Mouse (Mus musculus) inflammation-experienced regulatory T-cells, adult 6 months (primary cell): ENCODE data around the gene Tenm3. TPM values are rescaled to one million over a fixed set of nuclear protein-coding genes. Genes with fewer than 3 reads are reported as not detected.

Experiments
- ATAC-seq: one replicate; pipeline ENCODE4 v1.8.0; 2017
- polyA plus RNA-seq, 3 experiments: library from polyadenylated mRNA; unstranded; fragments of 100-300 nt; shearing (Covaris generic); gene quantifications; one replicate each; pipeline ENCODE4 v1.2.1; 2017

The Tenm3 gene
- polyA plus RNA-seq, 3 experiments from 2014 or later, result not detected

- ATAC-seq, result no peak
Observed at GRCm38 (mm10) chr8:48572345-48572744, 271.4 kb downstream of the Tenm3 start.

DNA sequence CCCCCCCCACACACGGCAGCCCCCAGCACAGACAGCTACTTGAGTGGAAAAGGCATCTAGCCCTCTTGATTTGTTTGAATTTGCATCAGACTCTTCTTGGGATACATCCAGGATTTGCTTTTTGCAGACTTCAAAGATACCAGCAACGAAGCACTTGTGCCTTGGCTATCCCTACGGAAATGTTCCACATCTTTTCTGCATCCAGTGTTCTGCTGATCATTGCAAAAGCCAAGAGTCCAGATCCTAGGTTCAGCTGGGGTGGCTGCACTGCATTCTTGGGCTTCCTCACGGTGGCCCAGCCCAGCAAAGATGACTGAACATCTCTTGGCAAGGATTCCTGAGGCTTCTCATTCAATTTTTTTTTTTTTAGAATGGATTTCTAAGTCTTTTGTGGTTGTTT lies 275.1 kb downstream of the Tenm3 start:
- no peak for ATAC-seq

DNA sequence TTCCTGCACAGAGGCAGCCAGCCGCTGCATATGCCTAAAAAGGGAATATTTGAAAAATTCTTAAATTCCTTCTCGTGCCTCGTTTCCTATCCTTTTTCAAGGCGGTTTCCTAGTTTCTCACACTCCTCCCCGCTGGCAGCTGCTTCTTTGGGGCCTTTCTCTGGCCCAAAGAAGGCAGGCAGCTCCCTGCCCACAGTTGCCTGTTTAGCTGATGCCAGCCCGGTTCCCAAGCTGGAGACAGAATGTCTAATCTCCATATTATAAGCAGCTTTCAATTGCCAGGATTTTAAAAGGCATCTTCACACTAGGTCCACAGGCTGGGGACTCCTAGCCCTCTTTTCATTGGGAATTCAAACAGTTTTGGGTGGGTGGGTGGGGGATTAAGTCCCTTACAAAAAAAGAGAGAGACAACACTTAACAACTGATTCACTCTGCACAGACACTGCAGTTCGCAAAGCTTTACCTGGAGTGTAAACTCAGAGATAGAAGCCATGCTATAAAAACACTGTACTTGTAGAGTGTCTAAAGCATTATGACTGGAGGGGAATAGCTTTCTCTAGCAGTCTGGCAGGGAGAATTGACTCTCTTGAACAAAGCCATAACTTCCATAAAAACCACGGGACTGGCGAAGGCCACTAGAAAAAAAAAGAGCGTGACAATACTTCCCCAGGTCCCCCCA lies 275.7 kb downstream of the Tenm3 start:
- ATAC-seq, result no peak

- no peak for ATAC-seq
Observed at GRCm38 (mm10) chr8:48560227-48560626, 283.5 kb downstream of the Tenm3 start.

- no peak for ATAC-seq
Observed at GRCm38 (mm10) chr8:48555546-48556141, 288.1 kb downstream of the Tenm3 start.

DNA sequence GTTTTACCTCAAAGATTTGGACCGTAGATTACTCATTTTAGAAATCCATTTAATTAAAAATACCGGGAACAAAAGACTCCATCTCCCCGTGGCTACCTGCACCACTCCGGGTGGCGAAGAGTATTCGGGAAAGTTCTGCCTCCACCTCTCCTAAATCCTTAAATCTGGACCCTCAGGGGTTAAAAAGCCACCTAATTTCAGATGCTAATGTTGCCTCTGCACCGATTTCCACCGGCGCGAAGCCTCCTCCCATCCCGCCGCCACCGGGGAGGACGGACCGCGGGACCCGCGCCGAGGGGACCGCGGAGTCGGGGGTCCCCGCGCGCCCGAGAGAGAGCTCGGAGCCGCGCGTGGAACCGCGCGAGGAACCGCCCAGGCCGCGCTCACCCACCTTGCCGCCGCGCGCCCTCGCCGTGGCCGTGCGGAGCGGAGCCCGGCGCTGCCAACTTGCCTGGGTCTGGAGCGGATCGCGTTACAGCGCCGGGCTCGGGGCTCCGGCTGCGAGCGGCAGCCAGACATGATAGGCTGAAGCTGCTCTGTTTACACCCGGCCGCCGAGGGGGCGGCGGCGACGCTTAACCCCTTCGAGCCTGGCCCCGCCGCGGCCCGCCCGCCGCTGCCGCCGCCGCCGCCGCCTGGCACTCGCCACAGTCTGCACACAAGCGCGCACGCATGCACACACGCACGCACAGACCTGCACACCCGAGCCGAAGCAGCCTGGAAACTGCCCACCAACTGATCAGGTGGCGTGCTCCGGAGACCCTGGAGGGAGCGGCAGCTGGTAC lies 288.8 kb downstream of the Tenm3 start:
- ATAC-seq, result no peak

GRCm38 (mm10) chr8:48553791-48554288 lies 289.9 kb downstream of the Tenm3 start:
- ATAC-seq, result no peak

DNA sequence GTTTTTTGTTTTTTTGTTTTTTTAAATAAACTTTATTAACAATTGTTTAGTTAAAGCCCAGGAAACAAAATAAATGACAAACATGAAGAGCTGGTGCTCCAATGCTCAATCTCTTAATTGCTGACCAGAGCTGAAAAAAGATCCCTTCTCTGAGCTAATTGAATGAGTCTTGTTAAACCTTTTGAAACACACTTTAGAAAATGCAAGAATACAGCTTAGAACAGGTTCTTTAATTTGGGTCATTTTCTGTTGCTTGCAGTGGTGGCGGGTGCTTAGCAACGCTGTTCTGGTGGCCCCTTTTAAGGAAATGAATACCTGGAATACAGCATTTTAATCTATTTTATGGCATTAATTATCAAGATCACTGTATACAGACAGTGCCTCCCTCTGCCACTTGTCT lies 291.4 kb downstream of the Tenm3 start:
- no peak for ATAC-seq

GRCm38 (mm10) chr8:48551370-48551769 lies 292.4 kb downstream of the Tenm3 start:
- no peak for ATAC-seq

DNA sequence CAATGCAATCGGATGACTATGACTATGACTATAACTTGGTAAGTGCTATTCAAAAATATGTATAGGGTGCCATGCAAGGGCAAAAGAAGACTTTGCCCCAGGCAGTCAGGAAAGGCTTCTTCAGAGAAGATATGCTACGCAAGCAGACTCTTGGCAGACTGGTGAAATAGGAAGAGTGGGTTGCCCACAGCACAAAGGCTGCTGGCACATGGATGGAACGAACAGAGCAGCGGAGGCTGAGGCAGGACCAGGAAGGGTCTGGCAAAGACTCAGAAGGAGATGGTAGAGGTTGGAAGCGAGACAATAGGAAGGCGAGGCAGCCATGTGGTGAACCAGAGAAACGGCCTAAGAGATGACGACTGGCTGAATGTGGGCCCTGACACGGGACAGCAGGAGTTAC lies 294.8 kb downstream of the Tenm3 start:
- no peak for ATAC-seq

DNA sequence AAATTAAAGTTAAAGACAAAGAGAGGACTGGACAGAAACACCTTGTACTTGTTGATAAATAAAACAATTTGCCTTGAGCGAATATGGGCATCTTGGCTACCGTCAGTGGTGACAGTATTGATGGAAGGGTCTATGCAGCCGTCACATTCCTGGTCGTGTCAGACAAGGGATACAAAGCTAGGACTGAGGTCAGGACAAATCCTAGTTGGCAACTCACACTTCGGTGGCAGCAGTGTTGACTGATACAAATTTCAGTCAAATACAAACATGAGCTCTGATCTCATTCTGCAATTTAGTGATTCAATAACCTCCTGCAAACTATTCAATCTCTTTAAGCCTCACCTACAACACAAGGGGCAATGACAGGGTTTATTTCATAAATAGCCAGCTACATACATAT lies 298.1 kb downstream of the Tenm3 start:
- ATAC-seq, result no peak

DNA sequence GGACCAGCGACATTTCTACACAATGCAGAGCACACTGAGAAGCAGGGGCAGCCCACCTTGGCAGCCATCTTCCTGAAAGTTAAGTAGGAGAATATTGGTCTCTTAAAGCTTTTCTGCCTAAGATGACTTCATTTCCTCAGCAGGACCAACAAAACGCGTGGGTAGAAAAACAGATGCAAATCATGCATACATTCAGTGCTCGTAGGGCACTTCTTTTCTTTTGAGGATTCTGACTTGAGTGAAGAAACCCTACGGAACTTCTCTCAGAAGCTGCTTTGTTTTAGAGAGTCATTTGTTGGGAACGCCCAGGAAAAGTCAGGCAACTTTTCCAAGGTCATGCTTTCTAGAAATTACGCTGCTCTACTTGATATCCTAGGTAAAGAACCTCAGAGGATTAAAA lies 298.9 kb downstream of the Tenm3 start:
- no peak for ATAC-seq

- no peak for ATAC-seq
Observed at GRCm38 (mm10) chr8:48542141-48542540, 301.6 kb downstream of the Tenm3 start.

DNA sequence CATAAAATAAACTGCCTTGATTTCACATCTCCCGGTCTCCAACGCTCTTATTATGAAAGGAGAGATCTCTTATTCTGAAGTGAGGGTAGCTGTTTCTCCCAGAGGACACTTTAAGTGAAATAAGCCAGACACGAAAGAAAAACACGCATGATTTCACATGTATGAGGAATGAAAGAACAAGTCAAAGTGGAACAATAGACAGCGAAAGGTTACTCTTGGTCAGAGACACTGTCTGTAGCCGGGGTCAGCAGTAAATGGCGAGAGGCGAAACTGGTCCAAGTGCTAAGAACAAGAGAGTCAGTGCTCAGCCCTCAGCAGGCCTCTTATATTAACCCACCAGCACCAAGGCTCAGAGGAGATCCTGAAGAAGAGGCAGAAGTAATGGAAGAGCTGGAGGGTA lies 302.9 kb downstream of the Tenm3 start:
- no peak for ATAC-seq

- ATAC-seq, result no peak
Observed at GRCm38 (mm10) chr8:48535833-48536232, 307.9 kb downstream of the Tenm3 start.

DNA sequence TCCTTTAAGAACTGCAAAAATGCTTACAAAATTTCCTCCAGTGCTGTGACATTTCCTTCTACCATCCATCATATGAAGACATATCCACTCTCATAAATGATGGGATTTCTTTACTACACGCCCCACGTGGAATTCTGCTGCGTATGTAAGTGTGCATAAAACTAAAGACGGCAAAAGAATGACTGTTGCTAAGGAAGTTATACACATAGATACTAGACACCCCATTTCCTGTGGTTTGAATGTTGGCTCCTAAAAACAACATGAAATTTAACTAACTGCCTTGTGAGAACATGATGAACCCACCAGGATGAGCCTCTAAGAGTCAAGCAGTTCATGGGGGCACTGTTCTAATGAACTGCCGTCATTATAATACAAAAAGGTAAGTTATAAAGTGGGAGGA lies 312.0 kb downstream of the Tenm3 start:
- ATAC-seq, result no peak

- no peak for ATAC-seq
Observed at GRCm38 (mm10) chr8:48530916-48531570, 312.7 kb downstream of the Tenm3 start.

GRCm38 (mm10) chr8:48527418-48527817 lies 316.3 kb downstream of the Tenm3 start:
- no peak for ATAC-seq

DNA sequence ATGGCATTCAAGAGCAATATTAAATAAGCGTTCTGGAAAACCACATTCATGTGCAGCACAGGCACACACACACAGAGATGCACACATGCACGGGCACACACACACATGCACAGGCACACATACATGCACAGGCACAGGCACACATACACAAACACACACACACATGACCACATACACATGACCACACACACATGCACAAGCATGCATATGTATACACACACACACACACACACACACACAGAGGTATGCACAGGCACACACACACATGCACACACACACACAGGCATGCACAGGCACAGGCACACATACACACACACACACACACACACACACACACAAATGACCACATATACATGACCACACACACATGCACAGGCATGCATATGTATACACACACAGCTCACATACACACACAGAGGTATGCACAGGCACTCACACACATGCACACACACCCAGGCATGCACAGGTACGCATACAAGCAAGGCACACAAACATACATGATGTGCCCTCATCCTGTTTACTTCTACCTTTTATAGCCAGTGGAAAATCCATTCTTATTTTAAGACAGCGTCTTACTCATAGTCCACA lies 321.1 kb downstream of the Tenm3 start:
- no peak for ATAC-seq

GRCm38 (mm10) chr8:48522004-48522403 lies 321.7 kb downstream of the Tenm3 start:
- ATAC-seq, result no peak

DNA sequence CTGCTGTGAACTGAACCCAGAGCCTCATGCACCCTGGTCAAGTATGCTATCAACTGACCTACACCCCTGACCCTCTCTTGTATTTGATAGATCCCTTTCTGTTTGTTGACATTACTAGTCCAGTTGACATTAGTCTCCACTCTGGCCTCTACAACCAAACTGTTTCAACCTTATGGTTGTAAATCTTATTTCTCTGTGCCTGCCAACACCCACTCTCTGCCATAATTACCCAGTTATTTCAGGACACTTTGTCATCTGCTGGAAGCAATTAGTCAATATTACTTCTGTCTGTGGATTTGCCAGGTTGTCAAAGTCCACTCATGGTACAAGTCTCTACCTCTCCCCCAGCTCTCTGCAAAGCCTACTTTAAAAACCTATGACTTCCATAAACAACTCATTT lies 326.3 kb downstream of the Tenm3 start:
- ATAC-seq, result no peak

DNA sequence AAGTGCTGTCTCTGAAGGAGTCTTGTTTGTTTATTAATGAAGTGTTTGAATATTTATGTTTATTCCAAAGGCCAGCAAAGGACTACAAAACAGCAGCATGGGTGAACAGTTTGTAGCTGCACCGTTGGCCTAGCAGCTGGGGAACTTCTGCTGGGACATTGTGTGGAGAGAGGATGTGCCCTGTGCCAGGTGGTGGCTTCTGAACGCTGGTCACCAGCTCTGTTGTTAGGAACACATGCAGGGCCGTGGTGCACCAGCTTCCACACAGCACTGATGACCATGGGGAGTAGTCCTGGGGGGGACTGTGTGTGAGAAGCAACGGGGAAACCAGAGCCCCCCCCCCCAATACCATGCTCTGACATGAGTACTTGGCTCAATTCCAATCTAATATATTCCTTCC lies 329.5 kb downstream of the Tenm3 start:
- no peak for ATAC-seq

DNA sequence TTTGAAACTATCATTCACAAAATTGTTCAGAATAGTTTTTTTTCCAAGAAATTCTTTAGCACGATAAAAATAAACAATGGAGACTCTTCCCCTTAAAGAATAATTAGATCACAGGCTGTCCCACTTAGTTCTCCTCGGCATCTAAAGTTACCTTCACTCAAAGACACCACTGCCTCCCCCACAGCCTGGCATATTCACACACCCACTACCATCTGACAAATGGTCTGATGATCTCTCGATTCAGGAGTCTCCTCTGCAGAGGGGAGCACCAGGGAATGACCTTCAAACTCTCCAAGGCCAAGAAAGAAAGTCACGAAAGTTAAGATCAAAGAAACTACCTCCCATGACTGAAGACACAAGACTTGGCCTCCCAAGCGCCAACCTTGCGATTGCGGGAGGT lies 329.9 kb downstream of the Tenm3 start:
- ATAC-seq, result no peak
